Mouse (Mus musculus): ENCODE data around the gene Dbndd2.
A peak's percentile ranks its signal among the peaks of the same experiment; 100 is the strongest.

Dbndd2 gene

GRCm38 (mm10) chr2:164485681-164486257, at the start of gene Dbndd2:
Gene Dbndd2 (plus strand): TSS chr2:164486106.
- peak; percentile 74 for DNase-seq (ENCODE audit: inconsistent ontology term)

- DNase-seq (ENCODE audit: inconsistent ontology term) = no peak
Observed at GRCm38 (mm10) chr2:164436215-164436913, 49.5 kb upstream of the Dbndd2 start.

- DNase-seq (ENCODE audit: inconsistent ontology term) = peak; percentile 76
Observed at GRCm38 (mm10) chr2:164436961-164437360, 48.9 kb upstream of the Dbndd2 start.

- no peak for DNase-seq (ENCODE audit: inconsistent ontology term)
Observed at GRCm38 (mm10) chr2:164437710-164438109, 48.2 kb upstream of the Dbndd2 start.

- no peak for DNase-seq (ENCODE audit: inconsistent ontology term)
Observed at GRCm38 (mm10) chr2:164438257-164438656, 47.6 kb upstream of the Dbndd2 start.

GRCm38 (mm10) chr2:164439001-164439421, 46.9 kb upstream of the Dbndd2 start:
- peak; percentile 67 for DNase-seq (ENCODE audit: inconsistent ontology term)

- DNase-seq (ENCODE audit: inconsistent ontology term) = no peak
Observed at GRCm38 (mm10) chr2:164440314-164440713, 45.6 kb upstream of the Dbndd2 start.

- no peak for DNase-seq (ENCODE audit: inconsistent ontology term)
Observed at GRCm38 (mm10) chr2:164441155-164441554, 44.8 kb upstream of the Dbndd2 start.

GRCm38 (mm10) chr2:164441731-164442130, 44.2 kb upstream of the Dbndd2 start:
- no peak for DNase-seq (ENCODE audit: inconsistent ontology term)

- no peak for DNase-seq (ENCODE audit: inconsistent ontology term)
Observed at GRCm38 (mm10) chr2:164442315-164443050, 43.4 kb upstream of the Dbndd2 start.

GRCm38 (mm10) chr2:164443051-164443437, 42.9 kb upstream of the Dbndd2 start:
- peak; percentile 96 for DNase-seq (ENCODE audit: inconsistent ontology term)

- no peak for DNase-seq (ENCODE audit: inconsistent ontology term)
Observed at GRCm38 (mm10) chr2:164443460-164444000, 42.4 kb upstream of the Dbndd2 start, which contains the start of gene Sdc4. Gene Sdc4 (minus strand): TSS chr2:164443887.

GRCm38 (mm10) chr2:164444701-164445100, 41.2 kb upstream of the Dbndd2 start:
- no peak for DNase-seq (ENCODE audit: inconsistent ontology term)

GRCm38 (mm10) chr2:164445399-164446085, 40.4 kb upstream of the Dbndd2 start:
- DNase-seq (ENCODE audit: inconsistent ontology term) = no peak

GRCm38 (mm10) chr2:164446086-164446469, 39.8 kb upstream of the Dbndd2 start:
- DNase-seq (ENCODE audit: inconsistent ontology term) = no peak

- no peak for DNase-seq (ENCODE audit: inconsistent ontology term)
Observed at GRCm38 (mm10) chr2:164448140-164448539, 37.8 kb upstream of the Dbndd2 start.

- DNase-seq (ENCODE audit: inconsistent ontology term) = no peak
Observed at GRCm38 (mm10) chr2:164448921-164449320, 37.0 kb upstream of the Dbndd2 start.

- DNase-seq (ENCODE audit: inconsistent ontology term) = no peak
Observed at GRCm38 (mm10) chr2:164449341-164450042, 36.4 kb upstream of the Dbndd2 start.

- no peak for DNase-seq (ENCODE audit: inconsistent ontology term)
Observed at GRCm38 (mm10) chr2:164452000-164452676, 33.8 kb upstream of the Dbndd2 start.

- no peak for DNase-seq (ENCODE audit: inconsistent ontology term)
Observed at GRCm38 (mm10) chr2:164453047-164453757, 32.7 kb upstream of the Dbndd2 start.

Data from Muller cell, postnatal 12 days (primary cell).